Mouse (Mus musculus): ENCODE results near the gene Hfe2. TPM values are rescaled to one million over a fixed set of nuclear protein-coding genes. Genes with fewer than 3 reads are reported as not detected.

Hfe2 gene
- polyA plus RNA-seq (2012; rRNA removed): 0.19 and 0.22 TPM in 2 replicates

GRCm38 (mm10) chr3:96524914-96525313 lies at the start of gene Hfe2:
Hfe2 (plus strand) TSS chr3:96525172.

GRCm38 (mm10) chr3:96557694-96558093 lies 32.7 kb downstream of the Hfe2 start, which contains the start of gene Txnip:
Txnip (plus strand) TSS chr3:96557957.

GRCm38 (mm10) chr3:96576690-96577541 lies 51.9 kb downstream of the Hfe2 start, which contains the start of gene Gm16253:
Gm16253 (plus strand) TSS chr3:96576984.

Other genes with a start within 250 kb of the Hfe2 start
- 3.9 and 5.4 TPM in 2 replicates for gene Fcgr1, start 231.2 kb upstream of the Hfe2 start, polyA plus RNA-seq (2012; rRNA removed)
- gene BC107364, start 72.9 kb upstream of the Hfe2 start, polyA plus RNA-seq (2012; rRNA removed): not detected in 2 replicates
- 920 and 1,089 TPM in 2 replicates for gene Txnip, start 32.8 kb downstream of the Hfe2 start, polyA plus RNA-seq (2012; rRNA removed)
- not detected in 2 replicates for gene Gm16253, start 51.8 kb downstream of the Hfe2 start, polyA plus RNA-seq (2012; rRNA removed)
- 17.0 and 19.3 TPM in 2 replicates for gene Polr3gl, start 69.0 kb downstream of the Hfe2 start, polyA plus RNA-seq (2012; rRNA removed)
- gene Ankrd34a, start 71.5 kb downstream of the Hfe2 start, polyA plus RNA-seq (2012; rRNA removed): 3.1 TPM in 2 replicates
- gene Lix1l, start 76.0 kb downstream of the Hfe2 start, polyA plus RNA-seq (2012; rRNA removed): 54.7 and 63.2 TPM in 2 replicates
- gene Rbm8a, start 104.8 kb downstream of the Hfe2 start, polyA plus RNA-seq (2012; rRNA removed): 3.3 and 5.3 TPM in 2 replicates
- 39.9 and 48.8 TPM in 2 replicates for gene Pex11b, start 110.2 kb downstream of the Hfe2 start, polyA plus RNA-seq (2012; rRNA removed)
- 0.21 and 0.28 TPM in 2 replicates for gene Gm42957, start 110.3 kb downstream of the Hfe2 start, polyA plus RNA-seq (2012; rRNA removed)
- 2.5 and 3.0 TPM in 2 replicates for gene Itga10, start 120.4 kb downstream of the Hfe2 start, polyA plus RNA-seq (2012; rRNA removed)
- 3.9 and 4.7 TPM in 2 replicates for gene Ankrd35, start 145.0 kb downstream of the Hfe2 start, polyA plus RNA-seq (2012; rRNA removed)
- gene Pias3, start 171.2 kb downstream of the Hfe2 start, polyA plus RNA-seq (2012; rRNA removed): 45.6 and 51.2 TPM in 2 replicates
- gene Nudt17, start 183.4 kb downstream of the Hfe2 start, polyA plus RNA-seq (2012; rRNA removed): 4.0 and 5.0 TPM in 2 replicates
- gene Polr3c, start 202.5 kb downstream of the Hfe2 start, polyA plus RNA-seq (2012; rRNA removed): 26.6 and 35.9 TPM in 2 replicates
- 12.2 and 14.3 TPM in 2 replicates for gene Rnf115, start 202.5 kb downstream of the Hfe2 start, polyA plus RNA-seq (2012; rRNA removed)

All from ovary, adult 2 months (tissue).